ENCODE assay signal across 11 mouse cellular contexts in genomic region chr11:22873383-22873782, GRCm38 (mm10). TPM values are rescaled to one million over a fixed set of nuclear protein-coding genes. Genes with fewer than 3 reads are reported as not detected.
DNase-seq lines count a peak whose midpoint lies in the region; ATAC-seq and TF ChIP-seq lines count a peak whose summit lies in the region.
"Had no signal": no experiment of that assay in that cellular context is flagged by ENCODE, and none has a peak within 500 bp of the region (broad histone marks: within the 10 kb centered on the region; RNA-seq: fewer than 3 reads in every experiment).

No protein-coding gene starts in this region.

- no peaks in the 10 kb centered on the region for H3K36me3 ChIP-seq in kidney, adult 2 months (ENCODE audit: control insufficient read depth, insufficient read depth, low read length)
- H3K36me3 ChIP-seq in kidney, embryonic 14.5 days (ENCODE audit: control insufficient read depth, insufficient read depth, low read length): no peaks in the 10 kb centered on the region
- H3K36me3 ChIP-seq in CH12.LX (replicated peaks in 1 of 2; ENCODE audit: control insufficient read depth in 1 of 2, insufficient read depth in 1 of 2, low read length in 1 of 2): peaks cover 0 to 1% of the 10 kb centered on the region in 2 experiments
- no peaks in the 10 kb centered on the region for H3K36me3 ChIP-seq in forebrain, embryonic 11.5 days (ENCODE audit: control insufficient read depth, insufficient read depth, low read length)
- no peaks in the 10 kb centered on the region for H3K36me3 ChIP-seq in thymus, adult 2 months (ENCODE audit: control insufficient read depth, insufficient read depth, low read length)
- H3K36me3 ChIP-seq: G1E; hindbrain, embryonic 15.5 days had no signal

- TF ChIP-seq EP300 in CH12.LX (IDR thresholded peaks at IDR 0.05; ENCODE audit: low read length): peak; percentile 34; the same call in 1 of the 2 replicates

- in situ Hi-C loops in CH12.LX (cut with MboI; ENCODE audit: low pct_ligation_motif_present, low pct_unique_long_range_greater_than_20kb, low sequenced_read_pairs): no loop called here

- 49% methylated on average over 4 of the region's 4 CpGs for WGBS in kidney, adult 2 months
- 73% methylated on average over 4 of the region's 4 CpGs for WGBS in kidney, embryonic 14.5 days
- WGBS in forebrain, embryonic 11.5 days: 66% methylated on average over 4 of the region's 4 CpGs
- WGBS in thymus, adult 2 months: 69% methylated on average over 4 of the region's 4 CpGs

- DNase-seq in kidney, adult 2 months: peak; percentile 75
- DNase-seq in CH12.LX (ENCODE audit: extremely low read depth): no peak
- peak; percentile 62 for DNase-seq in brain, adult 2 months (ENCODE audit: low read depth, low spot score)
- peak; percentile 40 to 50 for DNase-seq in heart, postnatal 10 days
- no peak for DNase-seq in forebrain, embryonic 11.5 days (ENCODE audit: low spot score)
- no peak for DNase-seq in thymus, adult 2 months
- DNase-seq in left cerebral cortex, postnatal 25 days (ENCODE audit: low spot score in 2 of 2): no peak

- dilution Hi-C loops in CH12.LX (cut with MboI; ENCODE audit: extremely low pct_ligation_motif_present, extremely low pct_unique_long_range_greater_than_20kb, low sequenced_read_pairs): no loop called here

- no peak overlapping the region for H3K9ac ChIP-seq in kidney, embryonic 14.5 days (ENCODE audit: low read depth, low read length)
- no peak overlapping the region for H3K9ac ChIP-seq in CH12.LX (ENCODE audit: insufficient read depth, low read depth)
- H3K9ac ChIP-seq in forebrain, embryonic 11.5 days (ENCODE audit: low read length): no peak overlapping the region
- H3K9ac ChIP-seq: hindbrain, embryonic 15.5 days had no signal

- peaks cover 15% of the 10 kb centered on the region for H3K4me1 ChIP-seq in kidney, adult 2 months (ENCODE audit: control insufficient read depth, insufficient read depth, low read length)
- peaks cover 5% of the 10 kb centered on the region for H3K4me1 ChIP-seq in kidney, embryonic 14.5 days (ENCODE audit: control insufficient read depth, insufficient read depth, low read length)
- H3K4me1 ChIP-seq in CH12.LX (ENCODE audit: control insufficient read depth in 1 of 2, insufficient read depth in 2 of 2): peaks cover 15 to 67% of the 10 kb centered on the region in 2 experiments
- no peaks in the 10 kb centered on the region for H3K4me1 ChIP-seq in forebrain, embryonic 11.5 days (replicated peaks; ENCODE audit: control insufficient read depth, insufficient read depth, low read length)
- peaks cover 21% of the 10 kb centered on the region for H3K4me1 ChIP-seq in thymus, adult 2 months (replicated peaks; ENCODE audit: control insufficient read depth, insufficient read depth, low read length)

- peak overlapping the region; percentile 48; the same call in 1 of the 2 replicates for H3K27ac ChIP-seq in kidney, adult 2 months (ENCODE audit: insufficient read depth, low read depth, low read length)
- no peak overlapping the region for H3K27ac ChIP-seq in kidney, embryonic 14.5 days (ENCODE audit: low read depth, low read length)
- no peak overlapping the region for H3K27ac ChIP-seq in CH12.LX (ENCODE audit: insufficient read depth, low read depth)
- no peak overlapping the region for H3K27ac ChIP-seq in forebrain, embryonic 11.5 days (ENCODE audit: low read depth, low read length)
- H3K27ac ChIP-seq in thymus, adult 2 months (ENCODE audit: control insufficient read depth, insufficient read depth, low read length): no peak overlapping the region
- H3K27ac ChIP-seq: hindbrain, embryonic 15.5 days had no signal

- H3K4me3 ChIP-seq in kidney, adult 2 months (ENCODE audit: insufficient read depth, low read depth, low read length): no peak overlapping the region
- no peak overlapping the region for H3K4me3 ChIP-seq in kidney, embryonic 14.5 days (ENCODE audit: low read length)
- H3K4me3 ChIP-seq in CH12.LX (replicated peaks in 1 of 3; ENCODE audit: low read depth in 2 of 3, low read length in 2 of 3, poor library complexity in 1 of 3): no peak overlapping the region
- no peak overlapping the region for H3K4me3 ChIP-seq in forebrain, embryonic 11.5 days (ENCODE audit: low read depth, low read length)
- no peak overlapping the region for H3K4me3 ChIP-seq in thymus, adult 2 months (ENCODE audit: control insufficient read depth, insufficient read depth, low read length)
- H3K4me3 ChIP-seq: hindbrain, embryonic 15.5 days; myocyte had no signal

- TF ChIP-seq CTCF in kidney, adult 2 months (conservative IDR thresholded peaks at IDR 0.05; ENCODE audit: insufficient read depth, insufficient read length, low read depth, low read length): no peak
- TF ChIP-seq CTCF in CH12.LX (conservative IDR thresholded peaks at IDR 0.05 in 1 of 2, IDR thresholded peaks at IDR 0.05 in 1 of 2; ENCODE audit: low read depth in 2 of 2, low read length in 2 of 2): no peak
- TF ChIP-seq CTCF in thymus, adult 2 months (IDR thresholded peaks at IDR 0.05; ENCODE audit: borderline replicate concordance, control insufficient read depth, extremely low read depth, insufficient read depth, low read length, poor library complexity): no peak

- no peak for ATAC-seq in kidney, embryonic 14.5 days (ENCODE audit: low FRiP score, low TSS enrichment)
- ATAC-seq in forebrain, embryonic 11.5 days (replicated peaks; ENCODE audit: low FRiP score): no peak

- H3K9me3 ChIP-seq in kidney, embryonic 14.5 days (ENCODE audit: control insufficient read depth, low read length): no peaks in the 10 kb centered on the region
- no peaks in the 10 kb centered on the region for H3K9me3 ChIP-seq in CH12.LX (replicated peaks; ENCODE audit: low read length)
- no peaks in the 10 kb centered on the region for H3K9me3 ChIP-seq in forebrain, embryonic 11.5 days (ENCODE audit: control insufficient read depth, low read length)
- H3K9me3 ChIP-seq: G1E; hindbrain, embryonic 15.5 days had no signal

- H3K27me3 ChIP-seq in kidney, adult 2 months (replicated peaks; ENCODE audit: control insufficient read depth, insufficient read depth, low read length): no peaks in the 10 kb centered on the region
- no peaks in the 10 kb centered on the region for H3K27me3 ChIP-seq in kidney, embryonic 14.5 days (ENCODE audit: control insufficient read depth, insufficient read depth, low read length)
- no peaks in the 10 kb centered on the region for H3K27me3 ChIP-seq in CH12.LX (replicated peaks)
- H3K27me3 ChIP-seq in forebrain, embryonic 11.5 days (ENCODE audit: control insufficient read depth, insufficient read depth, low read length): no peaks in the 10 kb centered on the region
- H3K27me3 ChIP-seq in thymus, adult 2 months (ENCODE audit: control insufficient read depth, insufficient read depth, low read length): no peaks in the 10 kb centered on the region
- H3K27me3 ChIP-seq: hindbrain, embryonic 15.5 days had no signal

- H3K79me2 ChIP-seq in CH12.LX (replicated peaks; ENCODE audit: control insufficient read depth, extremely low read depth, insufficient read depth, poor library complexity, severe bottlenecking): no peaks in the 10 kb centered on the region

- intact Hi-C loops in heart, postnatal 10 days (cut with DNase I): no loop called here
- intact Hi-C loops in left cerebral cortex, postnatal 25 days (cut with DNase I): no loop called here

- TF ChIP-seq RAD21 in CH12.LX (IDR thresholded peaks at IDR 0.05; ENCODE audit: low read depth, low read length): no peak

- TF ChIP-seq POLR2A in kidney, adult 2 months (IDR thresholded peaks at IDR 0.05; ENCODE audit: low read depth, low read length): no peak
- no peak for TF ChIP-seq POLR2A in CH12.LX (IDR thresholded peaks at IDR 0.05; ENCODE audit: low read depth, low read length)
- TF ChIP-seq POLR2A in thymus, adult 2 months (IDR thresholded peaks at IDR 0.05; ENCODE audit: control insufficient read depth, extremely low read depth, insufficient read depth, low read length, poor library complexity): no peak

- no peak overlapping the region for H3K4me2 ChIP-seq in kidney, embryonic 14.5 days (replicated peaks; ENCODE audit: low read depth, low read length)
- no peak overlapping the region for H3K4me2 ChIP-seq in CH12.LX (ENCODE audit: insufficient read depth, low read depth, poor library complexity, severe bottlenecking)
- H3K4me2 ChIP-seq in forebrain, embryonic 11.5 days (ENCODE audit: low read depth, low read length, severe bottlenecking): no peak overlapping the region
- H3K4me2 ChIP-seq: hindbrain, embryonic 15.5 days had no signal

TF ChIP-seq in CH12.LX, 34 proteins besides CTCF, POLR2A, EP300 and RAD21:
- no peak for TF ChIP-seq E2F4 (IDR thresholded peaks at IDR 0.05; ENCODE audit: insufficient replicate concordance, low read depth, low read length)
- no peak for TF ChIP-seq MAZ (IDR thresholded peaks at IDR 0.05; ENCODE audit: low read depth, low read length)
- no peak for TF ChIP-seq GABPA (IDR thresholded peaks at IDR 0.05; ENCODE audit: insufficient replicate concordance, low read depth, low read length)
- no peak for TF ChIP-seq JUND (conservative IDR thresholded peaks at IDR 0.05; ENCODE audit: low read depth, low read length)
- no peak for TF ChIP-seq MYC (IDR thresholded peaks at IDR 0.05; ENCODE audit: low read depth, low read length)
- TF ChIP-seq CHD2 (IDR thresholded peaks at IDR 0.05; ENCODE audit: low read length): no peak

RNA-seq across cellular contexts. Expression of gene B3gnt2, which starts 12.6 kb away (rescaled TPM):
- 19.5 and 21.0 TPM in 2 replicates for polyA plus RNA-seq in kidney, adult 2 months (2012; rRNA removed)
- polyA plus RNA-seq in kidney, embryonic 14.5 days (2014; fragmentation: Nextera tagmentation; extraction: Ambion mirVana): 4.6 and 9.1 TPM in 2 replicates
- total RNA-seq in CH12.LX (2012; rRNA removed) (74.6 and 77.4 TPM in 2 replicates), CH12.LX (2014; rRNA removed) (62.2 and 75.2 TPM in 2 replicates)
- polyA plus RNA-seq in CH12.LX (2012; ENCODE audit: insufficient read length, low read depth): 96.0 and 111 TPM in 2 replicates
- 1 to 10 TPM; 6.5 to 8.3 TPM for total RNA-seq in heart, postnatal 10 days (2021)
- 2.4 and 2.8 TPM in 2 replicates for polyA plus RNA-seq in forebrain, embryonic 11.5 days (2014; fragmentation: Nextera tagmentation; extraction: Ambion mirVana)
- polyA plus RNA-seq in thymus, adult 2 months (2012; rRNA removed): 35.4 and 41.4 TPM in 2 replicates
- 10 to 100 TPM; 14.0 to 15.2 TPM for total RNA-seq in left cerebral cortex, postnatal 25 days (2021)

Comparison
In these comparisons a context has a peak if more than half of its experiments do, and no peak if none do; other contexts are left out.
1. DNase-seq: peak in kidney, adult 2 months (single experiment), brain, adult 2 months (single experiment) and heart, postnatal 10 days (2 of 2); none in CH12.LX (single experiment), forebrain, embryonic 11.5 days (single experiment), thymus, adult 2 months (single experiment) and left cerebral cortex, postnatal 25 days (0 of 2).